Mouse (Mus musculus) lung, postnatal 4 days (tissue): ENCODE data around the gene Epb41.

Experiments
- DNase-seq, 2 experiments: peaks; one replicate each; pipeline ENCODE4 v3.0.0; 2021

Gene Epb41

GRCm38 (mm10) chr4:131998641-131999040 lies 76.5 kb downstream of the Epb41 start:
- no peak for DNase-seq

GRCm38 (mm10) chr4:131997476-131997875 lies 77.6 kb downstream of the Epb41 start:
- DNase-seq: no peak

- DNase-seq: peak in 1 of 2 experiments; percentile 11
These were observed 78.1 kb downstream of the Epb41 start for GRCm38 (mm10) chr4:131996985-131997384.

GRCm38 (mm10) chr4:131993792-131994191 lies 81.3 kb downstream of the Epb41 start:
- no peak for DNase-seq

GRCm38 (mm10) chr4:131982881-131983538 lies 92.1 kb downstream of the Epb41 start:
- DNase-seq: no peak

GRCm38 (mm10) chr4:131981755-131982154 lies 93.4 kb downstream of the Epb41 start:
- no peak for DNase-seq

- DNase-seq: peak; percentile 57 to 84
These were observed 97.9 kb downstream of the Epb41 start for GRCm38 (mm10) chr4:131977201-131977600.

GRCm38 (mm10) chr4:131970244-131970853 lies 104.8 kb downstream of the Epb41 start:
- DNase-seq: no peak

GRCm38 (mm10) chr4:131968873-131969272 lies 106.2 kb downstream of the Epb41 start:
- DNase-seq: peak; percentile 19 to 48

GRCm38 (mm10) chr4:131957161-131957560 lies 118.0 kb downstream of the Epb41 start:
- DNase-seq: no peak

GRCm38 (mm10) chr4:131950657-131951056 lies 124.5 kb downstream of the Epb41 start:
- DNase-seq: no peak

- no peak for DNase-seq
These were observed 125.2 kb downstream of the Epb41 start for GRCm38 (mm10) chr4:131949903-131950302.

- DNase-seq: no peak
These were observed 127.3 kb downstream of the Epb41 start for GRCm38 (mm10) chr4:131947848-131948247.

GRCm38 (mm10) chr4:131940846-131941245 lies 134.3 kb downstream of the Epb41 start:
- DNase-seq: no peak

- DNase-seq: no peak
These were observed 135.7 kb downstream of the Epb41 start for GRCm38 (mm10) chr4:131939459-131939858.

GRCm38 (mm10) chr4:131929146-131929545 lies 146.0 kb downstream of the Epb41 start:
- no peak for DNase-seq

GRCm38 (mm10) chr4:131924096-131924810 lies 150.9 kb downstream of the Epb41 start:
- peak in 1 of 2 experiments; percentile 47 for DNase-seq

GRCm38 (mm10) chr4:131922404-131922803 lies 152.7 kb downstream of the Epb41 start:
- DNase-seq: no peak

- peak in 1 of 2 experiments; percentile 58 for DNase-seq
These were observed 153.4 kb downstream of the Epb41 start, which contains the start of gene Tmem200b for GRCm38 (mm10) chr4:131921461-131922346. TSS of gene Tmem200b (plus strand) at chr4:131921771.

- DNase-seq: peak; percentile 69 to 76
These were observed 154.3 kb downstream of the Epb41 start for GRCm38 (mm10) chr4:131920595-131921351.

GRCm38 (mm10) chr4:131920141-131920594 lies 155.0 kb downstream of the Epb41 start:
- DNase-seq: peak; percentile 64 to 82
